Mouse (Mus musculus) megakaryocyte, adult 5-6 weeks (primary cell): ENCODE data around the gene Zkscan14. TPM values are rescaled to one million over a fixed set of nuclear protein-coding genes. Genes with fewer than 3 reads are reported as not detected.
"Not testable (repeated sequence)": the region's sequence is repeated elsewhere in the genome, so short reads cannot be mapped to it uniquely, and the experiment has no call there.

Source experiments
- ATAC-seq: 2 replicates; pipeline ENCODE4 v1.8.0; 2016; ENCODE audit warnings: mild to moderate bottlenecking, inconsistent platforms; ENCODE audit not compliant: poor library complexity, severe bottlenecking
- total RNA-seq, 2 experiments: library from RNA; stranded (forward) in 1 of 2; stranded (reverse) in 1 of 2; fragments of 153-499, 151-499 nt in 1 of 2; fragments of 221-1000, 200-1000 nt in 1 of 2; gene quantifications; 2 replicates each; pipeline versions ENCODE4 v1.2.3 to v1.2.4; 2015 to 2017

Zkscan14 gene
- total RNA-seq (2015) (6.2 and 6.4 TPM in 2 replicates), total RNA-seq (2017) (30.8 and 31.7 TPM in 2 replicates)

DNA sequence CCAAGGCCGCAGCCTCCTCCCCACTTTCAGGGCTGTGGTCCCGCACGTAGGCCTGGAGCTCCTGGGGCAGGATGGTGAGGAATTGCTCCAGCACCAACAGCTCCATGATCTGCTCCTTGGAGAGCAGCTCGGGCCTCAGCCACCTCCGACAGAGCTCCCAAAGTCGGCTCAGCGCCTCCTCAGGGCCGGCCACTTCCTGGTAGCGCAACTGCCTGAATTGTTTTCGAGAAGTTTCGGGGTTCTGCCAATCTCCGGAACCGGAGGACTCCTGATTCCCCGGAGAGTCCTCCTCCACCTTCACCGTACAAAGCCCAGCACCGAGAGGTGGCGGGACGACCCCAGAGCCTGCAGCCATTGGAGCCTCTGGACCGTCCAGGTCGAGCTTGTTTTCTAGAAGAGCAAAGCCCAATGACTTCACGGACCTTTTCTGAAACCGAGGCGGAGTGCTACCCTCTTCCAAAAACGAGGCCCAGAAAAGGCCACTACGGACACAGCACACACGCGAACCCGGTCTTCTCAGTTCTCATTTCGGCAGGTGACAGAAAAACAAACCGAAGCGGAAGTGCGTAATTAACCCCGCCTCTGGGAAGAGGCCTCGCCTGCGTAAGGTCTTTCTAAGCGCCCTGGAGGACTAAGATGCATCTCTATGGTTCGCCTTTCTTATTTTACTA, at the start of gene Zkscan14:
Zkscan14 (minus strand) TSS at position 548 of the 671 bp plus-strand sequence.
- peak; percentile 74 for ATAC-seq

DNA sequence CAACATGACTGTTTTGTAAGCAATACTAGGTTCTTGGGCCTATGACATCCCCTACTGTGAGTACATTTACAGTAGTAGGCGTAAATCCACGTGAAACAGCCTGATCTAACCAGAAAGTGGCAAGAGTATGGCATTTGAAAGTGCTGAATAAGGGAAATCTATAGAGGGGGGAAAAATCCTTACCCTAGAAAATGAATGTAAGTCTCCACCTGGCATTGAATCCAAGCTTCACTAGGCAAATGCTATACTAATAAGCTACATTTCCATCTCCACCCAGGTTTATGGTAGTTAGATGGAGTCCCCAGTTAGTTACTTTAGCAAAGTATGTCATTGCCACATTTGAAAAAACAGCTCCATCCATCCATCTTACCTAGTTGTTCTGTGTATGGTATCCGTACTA, 47.9 kb upstream of the Zkscan14 start:
- ATAC-seq: no peak

DNA sequence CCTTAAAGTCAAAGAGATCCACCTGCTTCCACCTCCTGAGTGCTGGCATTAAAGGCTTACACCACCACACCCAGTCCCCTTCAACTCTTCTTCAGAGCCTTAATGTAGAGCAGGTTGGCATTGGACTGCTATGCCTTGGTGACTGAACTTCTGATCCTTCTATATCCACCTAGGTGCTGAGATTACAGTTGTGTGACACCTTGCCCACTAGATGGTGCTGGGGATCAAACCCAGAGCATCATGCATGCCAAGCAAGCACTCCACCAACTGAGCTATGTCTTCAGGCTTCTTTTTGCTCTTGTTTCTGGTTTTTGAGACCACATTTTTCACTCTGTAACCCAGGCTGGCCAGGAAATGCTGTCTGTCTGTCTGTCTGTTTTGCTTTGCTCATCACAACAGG, 33.0 kb upstream of the Zkscan14 start:
- ATAC-seq: peak; percentile 23; the same call in 1 of the 2 replicates

DNA sequence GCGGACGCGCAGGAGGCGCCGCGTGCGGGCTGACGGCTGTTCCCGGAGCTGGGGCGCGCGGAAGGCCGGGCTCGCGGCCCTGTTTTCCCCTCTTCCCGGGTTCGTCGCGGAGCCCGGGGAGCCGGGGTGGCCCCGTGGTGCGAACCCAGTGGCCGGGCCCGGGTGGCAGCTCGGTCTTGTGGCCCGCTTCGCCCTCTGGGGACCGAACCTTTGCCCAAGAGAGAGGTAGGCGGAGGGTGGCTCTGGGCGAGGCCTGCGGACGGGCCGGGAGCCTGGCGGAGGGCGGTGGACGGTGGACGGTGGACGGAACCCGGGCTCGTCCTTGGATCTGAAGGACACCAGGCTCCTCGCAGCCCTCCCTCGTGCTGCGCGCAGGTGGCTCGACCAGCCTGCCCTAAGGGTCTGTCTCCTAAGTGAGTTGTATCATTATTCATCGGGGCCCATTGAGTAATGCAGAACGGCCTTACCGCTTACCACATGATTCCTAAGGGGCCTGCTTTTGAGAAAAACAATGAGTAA, 30.3 kb upstream of the Zkscan14 start:
- ATAC-seq: peak; percentile 19

DNA sequence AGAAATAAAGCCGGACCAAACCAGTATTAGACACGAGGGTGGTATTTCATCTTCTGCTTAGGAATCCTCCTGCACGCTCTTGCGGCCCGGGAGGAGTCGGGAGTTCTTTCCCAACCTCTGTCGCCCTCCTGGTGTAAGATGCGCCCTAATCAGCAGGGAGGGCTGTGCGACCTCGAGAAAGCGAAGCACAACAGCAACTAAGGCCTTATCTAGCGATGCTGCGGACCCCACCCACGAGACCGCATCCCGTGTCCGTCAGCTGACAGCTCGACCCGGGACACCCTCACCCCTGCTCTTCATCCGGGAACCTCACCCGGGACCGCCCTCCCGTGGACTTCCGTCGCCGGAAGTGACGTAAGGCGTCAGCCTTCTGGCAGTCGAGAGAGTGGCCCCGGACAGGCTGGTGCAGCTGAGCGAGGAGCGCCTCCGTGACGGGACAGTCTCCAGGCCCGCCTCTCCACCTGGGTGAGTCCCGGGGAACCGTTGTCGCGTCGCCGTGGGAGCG, 29.8 kb upstream of the Zkscan14 start, which contains the start of gene Zfp655:
Zfp655 (plus strand) TSS at position 349 of the 505 bp plus-strand sequence.
- ATAC-seq: peak; percentile 94

DNA sequence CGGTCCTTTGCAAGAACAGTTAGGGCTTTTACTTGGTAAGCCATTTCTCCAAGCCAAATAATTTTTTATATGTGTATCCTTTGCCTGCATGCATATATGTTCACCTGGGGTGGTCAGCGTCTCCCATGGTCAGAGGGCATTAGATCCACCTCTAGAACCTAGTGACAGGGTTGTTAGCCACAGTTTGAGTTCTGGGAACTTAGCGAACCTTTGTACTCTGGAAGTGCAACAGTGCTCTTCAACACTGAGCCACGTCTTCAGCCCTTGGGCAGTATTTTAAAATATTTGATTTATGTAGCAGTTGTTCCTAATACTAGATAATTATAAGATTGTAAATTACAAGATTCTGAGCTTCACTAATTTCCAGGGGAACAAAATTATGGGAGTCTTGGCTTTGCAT, 29.0 kb upstream of the Zkscan14 start:
- ATAC-seq: no peak

DNA sequence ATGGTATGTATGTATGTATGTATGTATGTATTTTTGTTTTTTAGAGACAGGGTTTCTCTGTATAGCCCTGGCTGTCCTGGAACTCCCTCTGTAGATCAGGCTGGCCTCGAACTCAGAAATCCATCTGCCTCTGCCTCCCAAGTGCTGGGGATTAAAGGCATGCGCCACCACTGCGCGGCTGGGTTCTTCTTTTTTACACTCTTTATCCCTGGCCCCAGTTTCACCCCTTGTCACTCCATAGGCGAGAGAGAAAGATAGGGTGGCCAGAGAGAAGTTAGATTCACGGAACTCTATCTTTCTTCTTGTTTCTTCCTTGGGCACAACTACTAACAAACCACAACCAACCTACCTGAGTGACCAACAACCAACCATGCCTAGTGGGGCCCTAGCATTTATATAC, 27.6 kb upstream of the Zkscan14 start:
- ATAC-seq: not testable (repeated sequence)

- ATAC-seq: no peak
These were observed 24.8 kb upstream of the Zkscan14 start for GRCm38 (mm10) chr5:145226453-145226852.

DNA sequence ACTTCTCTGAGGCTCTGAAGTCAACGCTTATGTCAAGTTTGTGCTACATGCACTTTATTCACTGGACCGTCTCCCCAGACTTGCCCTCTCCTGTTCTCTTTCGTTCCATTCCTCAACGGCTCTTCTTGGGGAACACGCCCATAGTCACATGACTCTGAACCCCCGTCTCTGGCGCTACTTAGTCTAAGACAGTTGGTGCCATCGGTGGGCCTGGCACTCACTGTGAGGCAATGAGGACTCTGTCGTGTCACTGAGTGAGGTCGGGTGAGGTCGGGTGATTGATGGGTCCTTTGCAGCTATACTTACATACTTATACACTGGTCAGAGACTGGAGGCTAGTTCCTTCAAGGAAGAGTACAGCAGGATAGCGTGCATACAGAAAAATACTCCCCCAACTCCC, 21.7 kb upstream of the Zkscan14 start:
- no peak for ATAC-seq

GRCm38 (mm10) chr5:145222840-145223239, 21.2 kb upstream of the Zkscan14 start:
- no peak for ATAC-seq

DNA sequence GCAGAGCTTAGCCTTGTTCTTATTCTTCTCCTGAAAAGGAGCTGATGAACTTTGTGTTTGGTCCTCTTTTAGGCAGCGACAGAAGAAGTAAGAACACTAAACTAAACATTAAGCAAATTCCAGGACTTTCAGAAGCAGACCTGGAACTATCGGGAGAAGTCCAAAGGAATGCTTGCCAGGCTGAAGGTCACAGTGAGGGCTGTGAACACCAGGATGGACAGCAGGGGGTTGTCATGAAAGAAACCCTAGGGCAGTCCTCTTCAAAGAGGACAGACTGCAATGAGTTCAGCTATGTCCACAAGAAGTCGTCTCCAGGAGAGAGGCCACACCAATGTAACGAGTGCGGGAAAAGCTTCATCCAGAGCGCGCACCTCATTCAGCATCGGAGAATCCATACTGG, 18.3 kb upstream of the Zkscan14 start:
- no peak for ATAC-seq

GRCm38 (mm10) chr5:145218671-145219070, 17.0 kb upstream of the Zkscan14 start:
- ATAC-seq: no peak

DNA sequence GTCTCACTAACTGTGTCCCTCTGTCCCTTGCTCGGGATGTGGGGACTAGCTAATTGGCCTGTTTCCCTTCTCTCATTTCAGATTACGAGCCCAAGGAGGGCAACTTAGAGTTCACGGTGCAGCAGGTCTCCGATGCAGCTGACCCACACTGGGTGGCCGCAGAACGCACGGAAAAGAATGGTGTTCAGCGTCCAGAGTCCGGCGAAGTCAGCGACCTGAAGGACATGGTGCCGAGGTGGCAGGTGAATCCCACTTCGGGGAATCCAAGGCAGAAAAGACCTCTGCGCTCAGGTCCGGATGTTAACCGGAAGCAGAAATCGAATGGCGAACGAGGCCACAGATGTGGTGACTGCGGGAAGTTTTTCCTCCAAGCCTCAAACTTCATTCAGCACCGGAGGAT, 16.5 kb upstream of the Zkscan14 start:
- ATAC-seq: no peak

DNA sequence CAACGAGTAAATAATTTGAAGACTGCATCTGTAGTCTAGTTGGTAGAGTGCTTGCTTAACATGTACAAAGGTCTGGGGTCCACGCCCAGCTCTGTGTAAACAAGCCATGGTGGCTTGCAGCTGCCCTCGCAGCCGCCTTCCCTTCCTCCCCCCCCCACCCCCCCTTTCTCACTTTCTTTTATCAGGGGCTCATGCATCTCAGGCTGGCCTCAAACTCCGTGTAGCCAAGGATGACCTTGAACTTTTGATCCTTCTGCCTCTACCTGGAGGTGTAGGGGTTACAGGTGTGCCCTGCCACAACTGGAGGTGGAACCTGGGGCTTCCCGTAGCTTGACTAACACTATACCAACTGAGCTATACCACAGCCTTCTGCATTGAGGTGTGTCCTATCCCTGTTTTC, 16.1 kb upstream of the Zkscan14 start:
- no peak for ATAC-seq

GRCm38 (mm10) chr5:145214679-145215078, 13.0 kb upstream of the Zkscan14 start:
- ATAC-seq: no peak

GRCm38 (mm10) chr5:145213505-145213904, 11.8 kb upstream of the Zkscan14 start:
- no peak for ATAC-seq

DNA sequence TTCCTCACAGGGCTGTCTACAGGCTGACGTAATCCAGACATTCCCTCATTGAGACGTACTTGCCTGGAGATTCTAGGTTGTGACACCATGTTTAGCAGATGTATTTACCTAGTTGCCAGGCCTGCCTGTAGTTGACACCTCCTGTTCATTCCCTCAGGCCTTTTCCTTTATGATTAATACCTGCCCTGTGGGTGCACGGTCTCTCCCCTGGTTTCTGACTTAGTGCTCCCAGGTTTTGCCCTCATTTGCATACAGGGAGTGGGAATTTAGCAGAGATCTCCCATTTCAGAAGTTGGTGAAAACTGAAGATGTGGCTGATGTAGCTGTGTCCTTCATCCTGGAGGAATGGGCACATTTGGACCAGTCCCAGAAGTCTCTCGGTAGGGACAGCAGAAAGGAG, 10.5 kb upstream of the Zkscan14 start:
- ATAC-seq: no peak

DNA sequence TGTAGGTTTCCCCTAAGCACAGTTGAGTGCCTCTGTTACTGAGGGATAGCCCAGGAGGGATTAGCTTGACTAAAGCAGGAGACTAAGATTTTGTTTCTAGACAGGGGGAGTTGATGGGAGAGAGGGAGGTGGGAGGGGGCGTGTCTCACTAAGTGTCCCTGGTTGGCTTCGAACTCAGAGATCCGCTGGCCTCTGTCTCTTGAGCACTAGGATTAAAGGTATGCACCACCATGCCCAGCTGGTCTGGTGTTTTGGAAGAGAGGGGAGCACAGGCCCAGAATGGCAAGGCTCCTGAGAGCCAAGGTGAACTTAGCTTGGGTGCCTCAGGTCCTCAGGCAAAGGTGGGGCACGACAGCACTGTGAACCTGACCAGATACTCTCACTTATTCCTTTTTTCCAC, 9.7 kb upstream of the Zkscan14 start:
- no peak for ATAC-seq

- ATAC-seq: not testable (repeated sequence)
These were observed 6.7 kb upstream of the Zkscan14 start for GRCm38 (mm10) chr5:145208391-145208790.

DNA sequence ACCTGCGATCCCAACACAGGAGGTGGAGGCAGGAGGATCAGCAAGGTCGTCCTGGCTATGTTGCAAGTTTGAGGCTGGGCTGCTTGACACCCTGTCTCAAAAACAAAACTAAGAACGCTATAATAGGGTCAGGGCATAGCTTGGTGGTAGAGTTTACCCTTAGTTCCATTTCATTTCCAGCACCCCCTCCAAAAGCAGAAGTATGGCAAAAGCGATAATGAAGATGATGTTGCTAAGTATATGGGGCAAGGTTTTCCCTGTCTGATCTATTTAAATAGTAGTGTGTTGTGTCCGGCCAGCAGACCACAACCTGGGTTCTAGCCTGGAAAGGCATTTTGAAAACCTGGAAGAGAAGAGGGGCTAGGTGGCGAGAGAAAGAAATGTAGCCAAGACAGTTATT, 6.3 kb upstream of the Zkscan14 start:
- no peak for ATAC-seq

GRCm38 (mm10) chr5:145207385-145207784, 5.7 kb upstream of the Zkscan14 start:
- no peak for ATAC-seq

DNA sequence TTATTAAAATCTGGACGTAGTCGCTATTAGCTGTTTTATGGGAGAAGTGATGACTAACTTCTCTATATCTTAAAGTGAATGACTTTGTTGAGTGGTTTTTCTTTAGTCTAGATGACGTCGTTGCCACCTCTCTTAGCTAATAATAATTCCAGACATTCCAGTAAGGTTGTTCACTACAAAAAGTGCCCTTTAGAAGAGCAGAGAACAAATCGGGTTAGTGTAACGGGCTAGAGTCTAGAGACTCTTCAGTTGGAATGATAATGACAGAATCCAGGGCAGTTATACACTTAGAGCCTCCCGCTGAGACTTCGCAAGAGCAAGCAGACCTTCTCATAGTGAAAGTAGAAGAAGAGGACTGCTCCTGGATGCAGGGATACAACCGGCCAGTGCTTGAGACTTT, 3.4 kb upstream of the Zkscan14 start:
- ATAC-seq: no peak
